Mouse (Mus musculus) lung, postnatal 0 days (tissue): ENCODE measurements around the gene Swsap1.

Experiments used
- CTCF ChIP-seq: IDR thresholded peaks from 2 replicates; pipeline ENCODE4 v1.5.1; 2016; ENCODE audit warnings: antibody characterized with exemption, mild to moderate bottlenecking
- EP300 ChIP-seq: IDR thresholded peaks from 2 replicates; pipeline ENCODE4 v1.6.1; 2016; ENCODE audit warnings: antibody characterized with exemption, mild to moderate bottlenecking, control low read depth

DNA sequence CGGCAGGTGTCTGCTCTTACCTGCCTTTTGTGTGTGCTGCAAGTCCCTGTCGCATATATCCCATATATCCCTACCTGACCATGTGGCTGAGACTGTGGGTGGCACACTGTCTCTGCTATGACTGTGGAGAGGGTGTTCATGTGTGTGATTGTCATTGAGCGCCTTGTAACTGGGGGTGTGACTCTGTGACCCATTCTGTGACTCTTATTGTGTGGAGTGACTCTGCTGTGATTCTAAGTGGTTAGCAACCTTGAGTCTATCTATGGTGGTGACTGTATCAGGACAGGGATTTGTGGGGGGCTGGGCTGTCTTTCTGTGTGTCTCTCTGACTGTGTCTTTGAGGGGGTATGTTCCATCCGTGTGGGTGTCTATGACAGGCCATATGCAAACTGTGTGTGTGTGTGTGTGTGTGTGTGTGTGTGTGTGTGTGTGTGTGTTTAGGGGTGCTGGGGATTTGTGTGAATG lies 17.8 kb upstream of the Swsap1 start:
- TF ChIP-seq CTCF (no peak), EP300 (no peak)
